Mouse (Mus musculus) ES-Bruce4 (cell line): ENCODE data around the gene Rimklb. TPM values are rescaled to one million over a fixed set of nuclear protein-coding genes. Genes with fewer than 3 reads are reported as not detected.
A peak's percentile ranks its signal among the peaks of the same experiment; 100 is the strongest.
"Not testable (repeated sequence)": the region's sequence is repeated elsewhere in the genome, so short reads cannot be mapped to it uniquely, and the experiment has no call there.

Source experiments
- H3K27ac ChIP-seq: 2 replicates; pipeline ENCODE4 v1.5.1; 2012; ENCODE audit warnings: low read length, inconsistent platforms; ENCODE audit not compliant: insufficient read depth
- H3K27me3 ChIP-seq: 2 replicates; pipeline ENCODE4 v1.6.1; 2012; ENCODE audit warnings: mild to moderate bottlenecking, low read length, inconsistent platforms; ENCODE audit not compliant: control insufficient read depth, poor library complexity, insufficient read depth, severe bottlenecking
- H3K36me3 ChIP-seq: 2 replicates; pipeline ENCODE4 v1.6.1; 2012; ENCODE audit warnings: inconsistent platforms, mild to moderate bottlenecking, low read length, moderate library complexity; ENCODE audit not compliant: control insufficient read depth, poor library complexity, insufficient read depth, severe bottlenecking
- H3K4me1 ChIP-seq: one replicate; pipeline ENCODE4 v1.8.1; 2011; ENCODE audit warnings: low read length; ENCODE audit not compliant: control insufficient read depth, insufficient read depth
- H3K4me3 ChIP-seq: 2 replicates; pipeline ENCODE4 v1.5.1; 2011; ENCODE audit warnings: low read depth, mild to moderate bottlenecking, low read length
- H3K9ac ChIP-seq: 2 replicates; pipeline ENCODE4 v1.6.1; 2012; ENCODE audit warnings: low read depth, mild to moderate bottlenecking, inconsistent platforms; ENCODE audit not compliant: poor library complexity, severe bottlenecking
- H3K9me3 ChIP-seq: replicated peaks from 2 replicates; pipeline ENCODE4 v1.6.1; 2012; ENCODE audit warnings: mild to moderate bottlenecking, low read length, inconsistent platforms; ENCODE audit not compliant: control insufficient read depth, poor library complexity, insufficient read depth, severe bottlenecking
- CTCF ChIP-seq: IDR thresholded peaks from one replicate; pipeline ENCODE4 v1.8.1; 2011; ENCODE audit warnings: low read depth, low read length
- EP300 ChIP-seq: IDR thresholded peaks from 2 replicates; pipeline ENCODE4 v1.6.1; 2011; ENCODE audit warnings: low read depth, low read length; ENCODE audit not compliant: insufficient read depth
- POLR2A ChIP-seq: IDR thresholded peaks from one replicate; pipeline ENCODE4 v1.8.1; 2011; ENCODE audit warnings: low read length; ENCODE audit not compliant: insufficient read depth
- polyA plus RNA-seq: library from polyadenylated mRNA; stranded (reverse); fragments of >200 nt; gene quantifications from 2 replicates; pipeline ENCODE4 v1.2.4, GENCODE M21; 2011; ENCODE audit warnings: low read depth; ENCODE audit not compliant: missing spikeins, insufficient read depth, insufficient read length

Rimklb gene
- polyA plus RNA-seq, 1 experiment = 87.4 TPM

DNA sequence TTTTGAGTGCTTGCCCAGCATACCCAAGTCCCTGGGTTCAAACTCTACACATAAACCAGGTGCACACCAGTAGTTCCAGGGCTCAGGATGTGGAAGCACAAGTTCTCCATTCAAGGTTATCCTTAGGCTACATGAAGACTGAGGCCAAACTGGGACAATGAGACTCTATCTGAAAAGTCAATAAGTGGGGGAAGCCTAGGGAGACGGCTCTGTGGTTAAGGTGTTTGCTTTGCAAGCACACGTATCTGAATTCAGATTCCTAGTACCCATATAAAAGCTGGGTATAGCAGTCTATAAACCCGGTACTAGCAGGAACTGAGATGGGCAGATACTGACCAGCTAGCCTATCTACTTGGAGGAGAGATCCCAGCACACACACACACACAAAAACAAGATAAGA, 20.5 kb downstream of the Rimklb start:
- no peaks in the 10 kb centered on the region for H3K4me1 ChIP-seq
- no peak for TF ChIP-seq EP300
- TF ChIP-seq POLR2A = no peak
- TF ChIP-seq CTCF = no peak

GRCm38 (mm10) chr6:122471461-122471860, 27.1 kb downstream of the Rimklb start:
- H3K36me3 ChIP-seq = not testable (repeated sequence)

More for the DNA sequence above, 20.5 kb downstream of the Rimklb start:
- Histone ChIP-seq H3K4me3 (no peak overlapping the region), H3K27me3 (no peaks in the 10 kb centered on the region), H3K27ac (no peak overlapping the region), H3K9ac (no peak overlapping the region), H3K36me3 (no peaks in the 10 kb centered on the region; the same call in 1 of the 2 replicates), H3K9me3 (no peaks in the 10 kb centered on the region)

GRCm38 (mm10) chr6:122470240-122470639, 28.3 kb downstream of the Rimklb start:
- no peak overlapping the region for H3K27ac ChIP-seq
- no peak overlapping the region for H3K4me3 ChIP-seq
- H3K4me1 ChIP-seq = peaks cover 5% of the 10 kb centered on the region
- TF ChIP-seq CTCF (no peak), POLR2A (no peak), EP300 (no peak)
- no peak overlapping the region for H3K9ac ChIP-seq
- H3K27me3 ChIP-seq = no peaks in the 10 kb centered on the region
- peaks cover 7% of the 10 kb centered on the region for H3K36me3 ChIP-seq
- H3K9me3 ChIP-seq = peaks cover 3% of the 10 kb centered on the region

More at GRCm38 (mm10) chr6:122471461-122471860, 27.1 kb downstream of the Rimklb start:
- not testable (repeated sequence) for H3K4me1 ChIP-seq, H3K9me3 ChIP-seq, H3K27me3 ChIP-seq, H3K4me3 ChIP-seq, H3K9ac ChIP-seq
- peak overlapping the region; percentile 34 for H3K27ac ChIP-seq
- peak; percentile 60; the same call in 1 of the 2 replicates for TF ChIP-seq EP300

DNA sequence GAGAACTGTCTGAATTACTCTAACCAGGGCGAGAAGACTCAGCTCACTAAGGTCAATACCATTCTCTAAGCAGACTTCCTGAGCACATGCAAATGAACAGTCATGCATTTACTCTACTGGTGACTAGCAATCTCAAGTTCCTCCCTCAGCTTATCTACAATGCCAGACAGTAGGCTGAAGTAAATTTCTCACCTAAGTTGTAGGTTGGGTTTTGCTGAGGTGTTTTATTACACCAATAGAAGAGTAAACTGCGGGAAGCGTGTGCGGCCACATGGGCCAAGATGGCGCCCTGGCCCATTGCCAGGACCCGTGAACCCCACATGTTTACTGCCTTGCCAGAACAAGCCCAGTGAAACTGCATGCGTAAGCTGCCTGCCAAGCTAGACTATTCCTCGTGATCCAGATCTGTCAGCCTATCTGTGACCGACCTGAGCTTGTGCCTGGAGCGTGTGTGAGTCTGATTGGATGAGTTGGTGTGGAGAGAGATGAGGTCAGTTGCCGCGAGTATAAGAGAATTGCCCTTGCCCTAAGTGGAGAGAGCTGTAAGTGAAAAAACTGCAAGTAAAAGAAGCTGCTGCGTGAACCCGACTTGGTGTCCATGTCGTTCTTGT, 29.4 kb downstream of the Rimklb start:
- Histone ChIP-seq H3K27ac (peak overlapping the region; percentile 30), H3K4me3 (no peak overlapping the region), H3K36me3 (peaks cover 7% of the 10 kb centered on the region)

GRCm38 (mm10) chr6:122466092-122466713, 32.4 kb downstream of the Rimklb start:
- H3K27me3 ChIP-seq = no peaks in the 10 kb centered on the region
- peaks cover 3% of the 10 kb centered on the region for H3K4me1 ChIP-seq
- TF ChIP-seq EP300 (no peak), CTCF (no peak), POLR2A (no peak)
- no peak overlapping the region for H3K9ac ChIP-seq
- H3K27ac ChIP-seq = no peak overlapping the region
- no peaks in the 10 kb centered on the region; the same call in 1 of the 2 replicates for H3K9me3 ChIP-seq
- peaks cover 2% of the 10 kb centered on the region; the same call in 1 of the 2 replicates for H3K36me3 ChIP-seq
- no peak overlapping the region for H3K4me3 ChIP-seq

More for the DNA sequence above, 29.4 kb downstream of the Rimklb start:
- no peak for TF ChIP-seq POLR2A
- TF ChIP-seq CTCF = no peak
- peak; percentile 70; the same call in 1 of the 2 replicates for TF ChIP-seq EP300
- H3K9ac ChIP-seq = no peak overlapping the region; the same call in 1 of the 2 replicates
- H3K9me3 ChIP-seq = peaks cover 3% of the 10 kb centered on the region
- H3K27me3 ChIP-seq = no peaks in the 10 kb centered on the region
- H3K4me1 ChIP-seq = peaks cover 5% of the 10 kb centered on the region

GRCm38 (mm10) chr6:122458946-122459693, 39.4 kb downstream of the Rimklb start:
- H3K4me3 ChIP-seq = no peak overlapping the region
- no peaks in the 10 kb centered on the region for H3K4me1 ChIP-seq
- TF ChIP-seq EP300 (no peak), POLR2A (no peak), CTCF (no peak)
- H3K27me3 ChIP-seq = no peaks in the 10 kb centered on the region
- no peak overlapping the region for H3K9ac ChIP-seq
- H3K9me3 ChIP-seq = no peaks in the 10 kb centered on the region
- H3K36me3 ChIP-seq = peaks cover 17% of the 10 kb centered on the region
- H3K27ac ChIP-seq = no peak overlapping the region
